Mouse (Mus musculus): ENCODE results near the gene Cer1.

DNA sequence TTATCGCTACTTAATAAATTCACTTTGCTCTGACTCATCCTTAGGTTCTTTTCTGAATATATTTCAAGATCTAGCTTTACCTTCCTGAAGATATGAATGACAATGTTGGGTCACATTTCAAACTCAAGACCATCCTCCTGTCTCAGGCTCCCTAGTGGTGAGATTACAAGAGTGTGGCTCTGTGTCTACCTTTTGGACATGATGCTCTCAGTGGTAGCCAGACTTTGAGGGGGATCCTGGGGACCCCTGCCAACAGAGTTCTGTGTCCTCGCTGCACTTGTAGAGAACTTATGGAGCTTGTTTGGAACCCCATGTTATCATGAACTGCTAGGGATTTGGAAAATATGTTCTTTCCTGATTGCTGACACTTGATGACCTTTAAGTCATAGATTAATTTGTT, 23.5 kb downstream of the Cer1 start:
- no peak for TF ChIP-seq CTCF (IDR thresholded peaks at IDR 0.05; ENCODE audit: control insufficient read depth, insufficient read depth, low read length)
- TF ChIP-seq POLR2A (IDR thresholded peaks at IDR 0.05; ENCODE audit: borderline replicate concordance, control insufficient read depth, low read depth, low read length), result no peak

Data from bone marrow, adult 2 months (tissue).